Mouse (Mus musculus): ENCODE results near the gene Wnt11. TPM values are rescaled to one million over a fixed set of nuclear protein-coding genes. Genes with fewer than 3 reads are reported as not detected.

The Wnt11 gene
- total RNA-seq, 2 experiments from 2014 or later: 0.23 to 0.44 TPM

- intact Hi-C loops (cut with DNase I): no loop called here
Observed at GRCm38 (mm10) chr7:98856128-98856527, 21.2 kb downstream of the Wnt11 start.

GRCm38 (mm10) chr7:98857094-98857493 lies 22.2 kb downstream of the Wnt11 start:
- no peak for DNase-seq (ENCODE audit: low spot score in 2 of 2)
- intact Hi-C loops (cut with DNase I): no loop called here

More at GRCm38 (mm10) chr7:98856128-98856527, 21.2 kb downstream of the Wnt11 start:
- no peak for DNase-seq (ENCODE audit: low spot score in 2 of 2)

- no peak for DNase-seq (ENCODE audit: low spot score in 2 of 2)
- intact Hi-C loops (cut with DNase I): no loop called here
Observed at GRCm38 (mm10) chr7:98861002-98861401, 26.1 kb downstream of the Wnt11 start.

GRCm38 (mm10) chr7:98862994-98863393 lies 28.1 kb downstream of the Wnt11 start:
- DNase-seq (ENCODE audit: low spot score in 2 of 2): no peak
- intact Hi-C loops (cut with DNase I): no loop called here

- no peak for DNase-seq (ENCODE audit: low spot score in 2 of 2)
- intact Hi-C loops (cut with DNase I): no loop called here
Observed at GRCm38 (mm10) chr7:98863969-98864718, 29.2 kb downstream of the Wnt11 start.

GRCm38 (mm10) chr7:98867053-98867793 lies 32.3 kb downstream of the Wnt11 start:
- DNase-seq (ENCODE audit: low spot score in 2 of 2): no peak
- intact Hi-C loops (cut with DNase I): no loop called here

- intact Hi-C loops (cut with DNase I): no loop called here
- no peak for DNase-seq (ENCODE audit: low spot score in 2 of 2)
Observed at GRCm38 (mm10) chr7:98867794-98868150, 32.9 kb downstream of the Wnt11 start.

GRCm38 (mm10) chr7:98869070-98869469 lies 34.2 kb downstream of the Wnt11 start:
- intact Hi-C loops (cut with DNase I): no loop called here
- no peak for DNase-seq (ENCODE audit: low spot score in 2 of 2)

GRCm38 (mm10) chr7:98870791-98871190 lies 35.9 kb downstream of the Wnt11 start:
- intact Hi-C loops (cut with DNase I): no loop called here
- DNase-seq (ENCODE audit: low spot score in 2 of 2): no peak

- intact Hi-C loops (cut with DNase I): no loop called here
- no peak for DNase-seq (ENCODE audit: low spot score in 2 of 2)
Observed at GRCm38 (mm10) chr7:98871882-98872281, 37.0 kb downstream of the Wnt11 start.

- intact Hi-C loops (cut with DNase I): no loop called here
Observed at GRCm38 (mm10) chr7:98873316-98873715, 38.4 kb downstream of the Wnt11 start.

GRCm38 (mm10) chr7:98874411-98874951 lies 39.6 kb downstream of the Wnt11 start:
- intact Hi-C loops (cut with DNase I): no loop called here
- DNase-seq (ENCODE audit: low spot score in 2 of 2): no peak

More at GRCm38 (mm10) chr7:98873316-98873715, 38.4 kb downstream of the Wnt11 start:
- DNase-seq (ENCODE audit: low spot score in 2 of 2): no peak

- no peak for DNase-seq (ENCODE audit: low spot score in 2 of 2)
- intact Hi-C loops (cut with DNase I): no loop called here
Observed at GRCm38 (mm10) chr7:98875390-98875990, 40.6 kb downstream of the Wnt11 start.

GRCm38 (mm10) chr7:98876119-98876518 lies 41.2 kb downstream of the Wnt11 start:
- intact Hi-C loops (cut with DNase I): no loop called here
- no peak for DNase-seq (ENCODE audit: low spot score in 2 of 2)

- peak in 1 of 2 experiments; percentile 41 for DNase-seq (ENCODE audit: low spot score in 2 of 2)
- intact Hi-C loops (cut with DNase I): no loop called here
Observed at GRCm38 (mm10) chr7:98879176-98879575, 44.3 kb downstream of the Wnt11 start.

- intact Hi-C loops (cut with DNase I): loop anchor here (5.0 kb wide), 1 partner anchor 195 kb away; no protein-coding TSS in a partner anchor
- DNase-seq (ENCODE audit: low spot score in 2 of 2): peak in 1 of 2 experiments; percentile 23
Observed at GRCm38 (mm10) chr7:98881887-98882286, 47.0 kb downstream of the Wnt11 start.

GRCm38 (mm10) chr7:98887811-98888261 lies 52.9 kb downstream of the Wnt11 start:
- no peak for DNase-seq (ENCODE audit: low spot score in 2 of 2)
- intact Hi-C loops (cut with DNase I): no loop called here

- intact Hi-C loops (cut with DNase I): no loop called here
- no peak for DNase-seq (ENCODE audit: low spot score in 2 of 2)
Observed at GRCm38 (mm10) chr7:98888810-98889209, 53.9 kb downstream of the Wnt11 start.

GRCm38 (mm10) chr7:98889211-98889610 lies 54.3 kb downstream of the Wnt11 start:
- intact Hi-C loops (cut with DNase I): no loop called here
- no peak for DNase-seq (ENCODE audit: low spot score in 2 of 2)

GRCm38 (mm10) chr7:98893144-98893543 lies 58.2 kb downstream of the Wnt11 start:
- intact Hi-C loops (cut with DNase I): no loop called here
- no peak for DNase-seq (ENCODE audit: low spot score in 2 of 2)

All from left cerebral cortex, postnatal 25 days (tissue).